Mouse (Mus musculus): ENCODE data around the gene Sult3a2. TPM values are rescaled to one million over a fixed set of nuclear protein-coding genes. Genes with fewer than 3 reads are reported as not detected.

Sult3a2 gene
- not detected for total RNA-seq (2023)

DNA sequence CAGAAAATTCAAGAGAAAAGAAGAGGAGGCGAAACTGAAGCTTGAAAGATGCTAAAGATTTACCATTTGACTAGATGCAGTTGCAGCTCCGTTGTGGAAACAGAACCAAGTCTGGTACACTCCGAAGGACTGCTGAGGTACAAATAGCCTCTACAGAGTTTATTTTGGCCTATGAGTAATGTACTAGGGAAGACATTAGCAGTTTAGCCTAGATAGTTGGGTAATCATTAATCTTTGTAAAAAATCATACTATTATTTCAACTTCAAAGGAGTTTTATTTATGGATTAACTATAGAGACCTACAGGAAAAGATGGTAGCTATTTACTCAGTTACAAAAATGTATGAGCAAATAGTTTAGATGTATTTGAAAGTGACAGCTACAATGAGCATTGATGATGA is at the start of gene Sult3a2:
Gene Sult3a2 (minus strand): TSS at position 101 of the 400 bp plus-strand sequence.

Other genes starting within 250 kb of the Sult3a2 start
- not detected for gene Clvs2, start 161.9 kb downstream of the Sult3a2 start, total RNA-seq (2023)
- not detected for gene Sult3a1, start 71.0 kb upstream of the Sult3a2 start, total RNA-seq (2023)
- not detected for gene Rsph4a, start 118.4 kb upstream of the Sult3a2 start, total RNA-seq (2023)
- 73.0 TPM for gene Zup1, start 164.6 kb upstream of the Sult3a2 start, total RNA-seq (2023)
- gene Rwdd1, start 232.9 kb upstream of the Sult3a2 start, total RNA-seq (2023) = 51.9 TPM